Mouse (Mus musculus): ENCODE data around the gene Atp8a2.

DNA sequence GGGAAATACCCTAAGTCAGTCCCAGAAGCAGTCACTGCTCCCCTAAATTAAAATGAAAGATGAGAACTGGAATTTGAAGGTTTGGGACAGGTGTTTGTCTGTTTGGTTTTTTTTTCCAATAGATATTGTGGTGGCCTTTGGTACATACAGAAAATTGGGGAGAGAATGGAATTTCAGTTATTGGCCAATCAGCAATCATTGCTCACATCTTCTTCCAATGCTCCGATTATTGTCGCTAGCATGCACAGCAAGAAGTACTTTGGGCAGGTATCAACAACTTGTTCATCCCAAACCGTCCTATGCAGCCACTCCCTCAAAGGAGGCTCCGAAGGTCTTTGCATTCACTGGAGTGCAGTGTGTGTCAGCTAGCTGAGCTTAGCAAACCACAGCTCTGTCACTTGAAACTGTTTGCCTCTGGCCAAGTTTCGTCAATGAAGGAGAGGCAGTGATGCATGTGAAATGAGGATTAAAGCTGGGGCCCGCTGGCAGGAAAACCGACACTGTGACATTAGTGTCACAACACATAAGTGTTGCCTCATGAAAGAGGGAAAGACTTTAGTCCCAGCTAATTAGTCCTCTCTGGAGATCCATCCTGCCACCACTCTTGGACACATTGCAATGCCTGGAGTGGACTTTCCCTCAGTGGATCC is 227.4 kb downstream of the Atp8a2 start:
- TF ChIP-seq EP300 (IDR thresholded peaks at IDR 0.05; ENCODE audit: insufficient read depth, low read depth, low read length) = no peak
- TF ChIP-seq CTCF (IDR thresholded peaks at IDR 0.05) = no peak
